Mouse (Mus musculus) forebrain, embryonic 12.5 days (tissue): Measurements from ENCODE around the gene Mta2. TPM values are rescaled to one million over a fixed set of nuclear protein-coding genes. Genes with fewer than 3 reads are reported as not detected.

ENCODE experiments used
- ATAC-seq: fragments of 200-750 bp; cut with Nextera tagmentation; 2 replicates; pipeline ENCODE4 v1.8.0; 2017; ENCODE audit warnings: moderate TSS enrichment; ENCODE audit not compliant: low FRiP score
- H3K27ac ChIP-seq: fragments of 300-500 bp; sonication (generic); 2 replicates; pipeline ENCODE4 v1.5.1; 2016; ENCODE audit warnings: mild to moderate bottlenecking
- H3K27me3 ChIP-seq: fragments of 300-500 bp; sonication (generic); 2 replicates; pipeline ENCODE4 v1.6.1; 2016; ENCODE audit warnings: mild to moderate bottlenecking
- H3K36me3 ChIP-seq: fragments of 300-500 bp; sonication (generic); replicated peaks from 2 replicates; pipeline ENCODE4 v1.6.1; 2016; ENCODE audit warnings: mild to moderate bottlenecking
- H3K4me1 ChIP-seq: fragments of 300-500 bp; sonication (generic); 2 replicates; pipeline ENCODE4 v1.6.1; 2016
- H3K4me2 ChIP-seq: fragments of 300-500 bp; sonication (generic); 2 replicates; pipeline ENCODE4 v1.6.1; 2016; ENCODE audit warnings: mild to moderate bottlenecking, moderate library complexity
- H3K4me3 ChIP-seq: fragments of 300-500 bp; sonication (generic); replicated peaks from 2 replicates; pipeline ENCODE4 v1.5.1; 2016; ENCODE audit warnings: mild to moderate bottlenecking
- H3K9ac ChIP-seq: fragments of 300-500 bp; sonication (generic); 2 replicates; pipeline ENCODE4 v1.6.1; 2016; ENCODE audit warnings: mild to moderate bottlenecking
- H3K9me3 ChIP-seq: fragments of 300-500 bp; sonication (generic); 2 replicates; pipeline ENCODE4 v1.6.1; 2016
- WGBS: fragments of 180-500 bp; shearing (Covaris S2); methylation state at CpG from one replicate; pipeline ENCODE4 v1.1.7; 2016; 5-methylcytosine and 5-hydroxymethylcytosine counted together
- polyA plus RNA-seq: library from polyadenylated mRNA; unstranded; fragments of >200 nt; fragmentation: Nextera tagmentation; extraction: Ambion mirVana; gene quantifications from 2 replicates; pipeline ENCODE4 v1.2.1, GENCODE M21; 2016

The Mta2 gene
- polyA plus RNA-seq, 1 experiment from 2014 or later = 193 TPM

- H3K9ac ChIP-seq = no peak overlapping the region
- no peak for ATAC-seq
- peaks cover 83% of the 10 kb centered on the region for H3K36me3 ChIP-seq
- H3K4me2 ChIP-seq = no peak overlapping the region
- 93% methylated on average over 3 of the region's 3 CpGs for WGBS
- H3K4me3 ChIP-seq = no peak overlapping the region
- H3K27me3 ChIP-seq = no peaks in the 10 kb centered on the region
- H3K9me3 ChIP-seq = no peaks in the 10 kb centered on the region
- no peak overlapping the region for H3K27ac ChIP-seq
- H3K4me1 ChIP-seq = no peaks in the 10 kb centered on the region
Measured at GRCm38 (mm10) chr19:8914212-8914611, 27.5 kb upstream of the Mta2 start.

DNA sequence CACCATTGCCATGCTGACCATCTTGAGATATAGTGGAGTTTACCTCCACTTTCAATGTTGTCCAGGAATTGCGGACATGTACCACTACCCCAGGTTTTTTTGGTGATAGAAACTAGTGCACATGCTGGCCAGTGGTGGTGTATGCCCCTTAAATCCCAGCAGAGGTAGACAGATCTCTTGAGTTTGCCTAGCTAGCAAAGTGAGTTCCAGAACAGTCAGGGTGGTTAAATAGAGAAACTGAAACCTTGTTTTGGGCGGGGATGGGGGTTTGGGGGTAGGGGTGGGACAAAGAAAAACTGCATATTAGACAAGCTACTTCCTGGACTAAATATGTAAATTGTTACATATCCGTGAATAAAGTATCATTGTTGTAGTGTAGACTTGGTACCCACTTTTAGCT, 22.7 kb upstream of the Mta2 start:
- Histone ChIP-seq H3K4me3 (no peak overlapping the region), H3K4me2 (no peak overlapping the region), H3K27ac (no peak overlapping the region), H3K36me3 (peaks cover 39% of the 10 kb centered on the region), H3K9ac (no peak overlapping the region), H3K4me1 (peaks cover 16% of the 10 kb centered on the region), H3K27me3 (no peaks in the 10 kb centered on the region), H3K9me3 (no peaks in the 10 kb centered on the region)
- ATAC-seq = no peak
- 97% methylated on average over 3 of the region's 3 CpGs for WGBS

GRCm38 (mm10) chr19:8919684-8920072, 22.0 kb upstream of the Mta2 start:
- Histone ChIP-seq H3K4me2 (peak overlapping the region; percentile 85), H3K4me1 (peaks cover 16% of the 10 kb centered on the region), H3K9ac (no peak overlapping the region; the same call in 1 of the 2 replicates), H3K27ac (peak overlapping the region; percentile 89), H3K9me3 (no peaks in the 10 kb centered on the region), H3K4me3 (peak overlapping the region; percentile 83), H3K27me3 (no peaks in the 10 kb centered on the region), H3K36me3 (peaks cover 32% of the 10 kb centered on the region)
- ATAC-seq = no peak
- WGBS = 67% methylated on average over 6 of the region's 6 CpGs

- Histone ChIP-seq H3K27ac (peak within 1 kb of the TSS; percentile 89), H3K4me2 (peak within 1 kb of the TSS; percentile 85), H3K4me3 (peak within 1 kb of the TSS; percentile 83), H3K27me3 (no peaks in the 10 kb centered on the region), H3K9ac (peak within 1 kb of the TSS; percentile 86), H3K36me3 (peaks cover 28% of the 10 kb centered on the region), H3K9me3 (no peaks in the 10 kb centered on the region), H3K4me1 (peaks cover 16% of the 10 kb centered on the region)
- ATAC-seq = peak; percentile 98
- WGBS = 4% methylated on average over 42 of the region's 50 CpGs
Measured at GRCm38 (mm10) chr19:8920073-8920736, 21.5 kb upstream of the Mta2 start, which contains the start of gene B3gat3. TSS of gene B3gat3 (plus strand) at chr19:8920374.

- 5% methylated on average over 6 of the region's 6 CpGs for WGBS
- peaks cover 16% of the 10 kb centered on the region for H3K4me1 ChIP-seq
- H3K36me3 ChIP-seq = peaks cover 28% of the 10 kb centered on the region
- peak overlapping the region; percentile 86 for H3K9ac ChIP-seq
- peak overlapping the region; percentile 89 for H3K27ac ChIP-seq
- ATAC-seq = no peak
- H3K4me3 ChIP-seq = peak overlapping the region; percentile 83
- H3K4me2 ChIP-seq = peak overlapping the region; percentile 85
- H3K27me3 ChIP-seq = no peaks in the 10 kb centered on the region
- H3K9me3 ChIP-seq = no peaks in the 10 kb centered on the region
Measured at GRCm38 (mm10) chr19:8920836-8921291, 20.8 kb upstream of the Mta2 start.

- Histone ChIP-seq H3K27me3 (no peaks in the 10 kb centered on the region), H3K27ac (no peak overlapping the region), H3K4me2 (0 out of 2 replicates have a peak overlapping the region, but pooled peaks have one; percentile 85), H3K9ac (no peak overlapping the region), H3K4me1 (peaks cover 16% of the 10 kb centered on the region), H3K9me3 (no peaks in the 10 kb centered on the region), H3K36me3 (peaks cover 28% of the 10 kb centered on the region), H3K4me3 (0 out of 2 replicates have a peak overlapping the region, but pooled peaks have one; percentile 83)
- 83% methylated on average over 9 of the region's 9 CpGs for WGBS
- ATAC-seq = no peak
Measured at GRCm38 (mm10) chr19:8921741-8922140, 19.9 kb upstream of the Mta2 start.

GRCm38 (mm10) chr19:8926766-8927165, 14.9 kb upstream of the Mta2 start:
- Histone ChIP-seq H3K27me3 (peaks cover 7% of the 10 kb centered on the region; the same call in 1 of the 2 replicates), H3K36me3 (peaks cover 35% of the 10 kb centered on the region), H3K4me1 (peaks cover 23% of the 10 kb centered on the region), H3K9ac (no peak overlapping the region), H3K9me3 (no peaks in the 10 kb centered on the region), H3K27ac (no peak overlapping the region), H3K4me2 (no peak overlapping the region), H3K4me3 (no peak overlapping the region)
- 91% methylated on average over 2 of the region's 2 CpGs for WGBS
- no peak for ATAC-seq

- H3K27ac ChIP-seq = no peak overlapping the region
- H3K4me2 ChIP-seq = no peak overlapping the region
- 92% methylated on average over 12 of the region's 12 CpGs for WGBS
- no peak for ATAC-seq
- H3K36me3 ChIP-seq = peaks cover 33% of the 10 kb centered on the region
- peaks cover 22% of the 10 kb centered on the region for H3K4me1 ChIP-seq
- H3K9ac ChIP-seq = no peak overlapping the region
- H3K9me3 ChIP-seq = no peaks in the 10 kb centered on the region
- no peak overlapping the region for H3K4me3 ChIP-seq
- peaks cover 7% of the 10 kb centered on the region; the same call in 1 of the 2 replicates for H3K27me3 ChIP-seq
Measured at GRCm38 (mm10) chr19:8927891-8928525, 13.7 kb upstream of the Mta2 start.

DNA sequence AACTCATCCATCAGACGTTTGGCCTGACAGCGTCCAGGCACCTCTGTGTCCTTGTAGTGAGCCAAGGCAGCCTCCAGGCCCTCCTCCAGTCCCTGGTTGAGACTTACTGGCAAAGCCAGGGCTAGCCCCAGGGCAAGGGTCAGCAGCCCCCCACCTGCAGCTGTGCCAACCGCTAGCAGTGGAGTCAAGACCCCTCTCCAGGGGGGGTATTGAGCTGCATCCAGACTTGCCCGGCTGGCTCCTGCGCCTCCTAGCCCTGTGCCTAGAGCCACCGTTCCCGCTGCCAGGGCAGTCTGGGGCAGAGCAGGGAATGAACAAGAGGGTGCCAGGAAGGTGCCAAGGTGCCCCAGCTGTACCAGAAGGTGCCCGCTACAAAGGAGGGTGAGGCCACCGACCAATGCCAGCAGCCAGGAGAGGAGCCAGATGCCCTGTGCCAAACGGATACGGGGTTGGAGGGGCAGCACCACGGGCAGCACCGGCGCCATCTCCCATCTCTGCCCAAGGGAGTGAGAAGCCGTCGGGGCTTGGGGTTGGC, 12.9 kb upstream of the Mta2 start:
- ATAC-seq = peak; percentile 12
- Histone ChIP-seq H3K9ac (peak overlapping the region; percentile 79; the same call in 1 of the 2 replicates), H3K27me3 (peaks cover 7% of the 10 kb centered on the region; the same call in 1 of the 2 replicates), H3K36me3 (peaks cover 32% of the 10 kb centered on the region), H3K4me1 (peaks cover 22% of the 10 kb centered on the region), H3K9me3 (no peaks in the 10 kb centered on the region), H3K4me3 (peak overlapping the region; percentile 60), H3K27ac (peak overlapping the region; percentile 33; the same call in 1 of the 2 replicates), H3K4me2 (peak overlapping the region; percentile 81)
- WGBS = 12% methylated on average over 16 of the region's 16 CpGs

DNA sequence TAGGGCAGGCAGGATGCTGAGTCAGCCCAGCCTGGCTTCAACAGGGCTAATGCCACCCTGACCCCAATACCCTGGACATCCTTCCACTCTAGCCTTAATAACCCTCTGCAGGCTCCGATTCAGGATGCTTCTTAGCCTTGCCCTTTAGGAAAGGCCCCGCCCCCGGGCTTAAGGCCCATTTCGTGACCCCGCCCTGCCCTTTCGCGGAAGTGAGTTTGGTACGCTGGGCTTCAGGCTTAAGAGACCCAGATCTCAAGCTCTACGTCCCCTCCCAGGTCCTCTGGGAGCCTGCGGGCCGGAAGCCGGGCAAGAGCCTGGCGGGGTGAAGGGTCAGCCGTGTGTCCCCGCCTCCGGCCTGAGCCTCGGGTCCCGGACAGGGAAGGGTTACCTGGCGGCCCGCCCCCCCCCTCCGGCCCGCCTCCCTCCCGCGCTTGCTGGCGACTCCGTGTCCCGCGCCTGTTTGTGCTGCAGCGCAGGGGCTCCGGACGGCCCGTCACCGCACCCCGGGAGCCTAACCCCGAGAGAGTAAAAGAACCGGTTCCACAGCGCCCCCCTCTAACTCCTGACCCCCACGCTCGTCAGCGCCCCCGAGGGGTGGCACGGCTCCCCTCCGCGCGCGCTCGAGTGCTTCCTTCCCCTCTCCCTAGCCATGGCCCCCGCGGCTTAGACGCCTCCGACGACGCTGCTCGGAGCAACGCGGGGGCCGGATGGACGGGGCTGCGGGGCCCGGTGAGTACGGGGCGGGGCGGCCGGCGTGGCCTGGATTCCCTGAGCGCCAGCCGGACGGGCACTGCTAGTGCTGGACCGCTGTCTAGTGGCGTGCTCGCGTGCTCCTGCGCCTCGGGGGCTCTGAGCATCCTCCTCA, 12.2 kb upstream of the Mta2 start, which contains the start of the genes Rom1 and Eml3:
Gene Rom1 (minus strand): TSS at position 133 of the 865 bp plus-strand sequence.
Gene Eml3 (plus strand): TSS at position 329 of the 865 bp plus-strand sequence.
- Histone ChIP-seq H3K4me2 (peak within 1 kb of the TSS; percentile 81), H3K27ac (peak within 1 kb of the TSS; percentile 33; the same call in 1 of the 2 replicates), H3K9me3 (no peaks in the 10 kb centered on the region), H3K27me3 (peaks cover 7% of the 10 kb centered on the region; the same call in 1 of the 2 replicates), H3K4me3 (peak within 1 kb of the TSS; percentile 60), H3K4me1 (peaks cover 22% of the 10 kb centered on the region), H3K36me3 (peaks cover 32% of the 10 kb centered on the region), H3K9ac (peak within 1 kb of the TSS; percentile 79)
- WGBS = 1% methylated on average over 67 of the region's 74 CpGs
- ATAC-seq = peak; percentile 76

DNA sequence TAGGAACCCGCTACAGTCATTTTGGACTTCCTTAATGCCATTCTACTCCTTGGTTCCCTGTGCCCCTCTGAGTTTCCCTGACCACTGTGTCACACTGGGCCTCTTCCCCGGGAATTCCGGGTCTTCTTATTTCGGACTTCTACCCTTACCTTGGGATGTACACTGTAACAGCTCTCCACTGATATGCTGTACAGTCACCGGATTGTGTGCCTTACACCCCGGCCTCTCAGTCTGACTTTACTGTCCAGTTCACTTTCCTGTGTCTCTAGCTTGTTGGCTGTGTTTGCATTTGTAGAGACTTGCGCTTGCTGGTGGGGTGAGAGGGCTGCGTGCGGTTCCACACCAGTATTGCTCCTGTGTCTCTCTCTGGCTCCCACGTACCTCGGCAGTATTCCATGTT, 11.6 kb upstream of the Mta2 start:
- ATAC-seq = peak; percentile 3; the same call in 1 of the 2 replicates
- WGBS = 18% methylated on average over 11 of the region's 11 CpGs
- Histone ChIP-seq H3K36me3 (peaks cover 31% of the 10 kb centered on the region), H3K9ac (peak overlapping the region; percentile 79), H3K4me1 (peaks cover 22% of the 10 kb centered on the region), H3K27ac (no peak overlapping the region), H3K9me3 (no peaks in the 10 kb centered on the region), H3K4me2 (peak overlapping the region; percentile 81), H3K4me3 (peak overlapping the region; percentile 60), H3K27me3 (peaks cover 7% of the 10 kb centered on the region; the same call in 1 of the 2 replicates)
